Mouse (Mus musculus) effector memory CD4-positive, alpha-beta T cell, adult 5 months (primary cell): ENCODE measurements around the gene Heatr3. TPM values are rescaled to one million over a fixed set of nuclear protein-coding genes. Genes with fewer than 3 reads are reported as not detected.

Experiments used
- polyA plus RNA-seq: library from polyadenylated mRNA; unstranded; fragments of 100-300 nt; shearing (Covaris generic); gene quantifications from one replicate; pipeline ENCODE4 v1.2.1, GENCODE M21; 2017

Gene Heatr3
- 36.3 TPM for polyA plus RNA-seq

DNA sequence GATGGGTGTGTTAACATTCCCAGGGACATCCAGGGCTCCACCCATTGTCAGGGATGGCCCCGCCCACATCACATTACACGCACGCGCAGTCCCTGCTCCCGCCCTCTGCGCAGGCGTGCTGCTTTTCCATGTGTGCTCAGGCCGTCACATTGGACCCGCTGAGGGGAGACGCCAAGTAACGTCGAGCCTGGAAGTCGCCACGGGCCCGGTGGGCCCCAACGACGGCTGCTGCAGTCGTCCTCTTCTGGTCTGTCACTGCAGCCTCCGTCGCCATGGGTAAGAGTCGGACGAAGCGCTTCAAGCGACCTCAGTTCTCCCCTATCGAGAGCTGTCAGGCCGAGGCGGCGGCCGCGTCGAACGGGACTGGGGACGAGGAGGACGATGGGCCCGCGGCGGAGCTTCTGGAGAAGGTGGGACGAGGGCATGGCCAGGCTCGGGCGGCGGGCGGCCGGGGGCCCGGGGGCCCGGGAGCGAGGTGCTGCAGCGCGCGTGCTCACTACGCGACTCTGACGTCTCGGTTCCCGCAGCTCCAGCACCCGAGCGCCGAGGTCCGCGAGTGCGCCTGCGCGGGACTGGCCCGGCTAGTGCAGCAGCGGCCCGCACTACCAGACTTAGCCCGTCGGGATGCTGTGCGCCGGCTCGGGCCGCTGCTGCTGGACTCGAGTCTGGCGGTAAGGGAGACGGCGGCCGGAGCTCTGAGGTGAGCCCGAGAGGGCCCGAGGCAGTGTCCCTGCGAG, at the start of gene Heatr3:
Gene Heatr3, plus strand, starts transcription at position 108 of the 737 bp plus-strand sequence.

DNA sequence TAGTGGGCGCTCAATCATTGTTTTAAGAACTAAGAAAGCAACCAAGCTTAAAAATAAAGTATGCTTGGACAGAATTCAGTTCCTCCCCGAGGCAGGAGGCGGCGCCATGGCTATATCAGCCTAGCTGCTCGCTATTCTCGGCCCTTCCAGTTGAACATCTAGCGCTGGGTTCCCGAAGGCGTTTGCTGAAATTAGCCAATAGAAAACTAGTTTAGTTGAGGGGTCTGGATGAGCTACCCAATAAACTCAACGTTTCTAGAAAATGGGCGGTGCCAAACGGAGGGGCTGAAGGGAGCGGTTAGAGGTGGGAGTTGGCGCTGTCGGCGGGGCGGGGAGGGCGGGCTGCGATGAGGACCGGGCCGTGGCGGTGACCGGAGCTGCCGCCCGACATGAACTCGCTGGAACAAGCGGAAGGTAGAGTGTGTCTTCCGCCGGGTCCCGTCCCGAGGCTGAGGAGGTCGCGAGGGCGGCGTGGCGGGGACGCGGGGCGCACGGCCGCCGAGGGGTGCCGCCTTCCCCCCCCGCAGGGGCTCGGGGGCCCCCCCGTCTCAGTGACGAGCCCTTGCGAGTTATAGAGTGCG, 19.1 kb upstream of the Heatr3 start, which contains the start of gene Cnep1r1:
Gene Cnep1r1, plus strand, starts transcription at position 314 of the 581 bp plus-strand sequence.

DNA sequence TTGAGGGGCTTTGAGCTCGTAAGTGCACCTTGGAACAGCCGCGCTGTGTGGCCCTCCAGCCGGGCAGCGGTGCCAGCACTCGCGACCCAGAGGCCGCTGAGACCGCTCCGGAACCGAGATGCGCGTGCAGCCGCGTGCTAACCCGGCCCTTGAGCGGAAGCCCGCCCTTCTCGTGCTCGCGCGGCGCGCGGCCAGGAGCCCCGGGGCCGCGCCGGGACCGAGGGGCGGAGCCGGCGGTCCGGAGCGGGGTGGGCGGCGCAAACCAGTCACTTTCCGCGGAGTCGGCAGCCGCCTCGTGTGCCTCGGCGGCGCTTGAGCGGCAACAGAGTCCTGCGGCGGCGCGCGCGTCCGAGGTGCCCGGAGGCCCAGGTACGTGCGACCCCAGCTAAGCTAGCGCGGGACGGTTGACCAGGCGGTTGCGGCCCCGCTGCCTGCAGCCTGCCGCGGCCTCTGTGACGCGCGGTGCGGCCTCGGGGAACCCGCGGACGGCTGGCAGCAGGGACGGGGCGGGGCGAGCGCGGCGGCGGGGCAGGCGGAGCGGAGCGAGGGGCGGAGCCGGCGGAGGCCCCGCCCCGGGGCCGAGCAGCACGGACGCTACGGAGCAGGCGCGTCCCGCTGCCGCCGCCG, 61.4 kb downstream of the Heatr3 start, which contains the start of gene Tent4b:
Gene Tent4b, plus strand, starts transcription at position 269 of the 627 bp plus-strand sequence.

Other genes with a start within 250 kb of the Heatr3 start
- not detected for gene Zfp423, start 178.3 kb upstream of the Heatr3 start, polyA plus RNA-seq
- gene Cnep1r1, start 19.1 kb upstream of the Heatr3 start, polyA plus RNA-seq: 33.4 TPM
- gene Tent4b, start 61.4 kb downstream of the Heatr3 start, polyA plus RNA-seq: 48.8 TPM
- 131 TPM for gene Adcy7, start 134.5 kb downstream of the Heatr3 start, polyA plus RNA-seq
- 36.7 TPM for gene Brd7, start 224.3 kb downstream of the Heatr3 start, polyA plus RNA-seq